In the genomic region with DNA sequence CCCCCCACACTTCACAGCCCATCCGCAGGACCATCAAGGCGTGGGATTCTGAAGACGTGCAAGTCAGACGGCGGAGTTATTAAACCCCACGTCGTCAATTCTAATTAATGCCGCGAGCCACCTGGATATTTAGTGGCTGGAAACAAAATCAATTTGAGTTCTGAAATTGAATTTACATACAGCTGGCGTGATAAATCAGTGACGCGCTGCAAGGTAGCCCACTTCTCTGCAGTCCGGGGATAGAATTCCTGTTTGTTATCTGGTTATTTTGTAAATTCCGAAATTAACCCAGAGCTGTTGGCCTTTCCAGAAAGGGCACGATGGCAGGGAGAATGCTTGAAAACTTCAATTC, we compare ENCODE assay signal across 9 mouse cellular contexts.
DNase-seq lines count a peak whose midpoint lies in the region; ATAC-seq and TF ChIP-seq lines count a peak whose summit lies in the region.
"Had no signal": no experiment of that assay in that cellular context is flagged by ENCODE, and none has a peak within 500 bp of the region (broad histone marks: within the 10 kb centered on the region; RNA-seq: fewer than 3 reads in every experiment).

No protein-coding gene starts in this region.

- H3K4me1 ChIP-seq in heart, embryonic 16.5 days (ENCODE audit: control insufficient read depth, insufficient read depth, low read length) = peaks cover 8% of the 10 kb centered on the region
- peaks cover 36% of the 10 kb centered on the region for H3K4me1 ChIP-seq in embryonic facial prominence, embryonic 10.5 days
- peaks cover 11% of the 10 kb centered on the region; the same call in 1 of the 2 replicates for H3K4me1 ChIP-seq in hindbrain, embryonic 11.5 days (replicated peaks; ENCODE audit: control insufficient read depth, insufficient read depth, low read length)
- H3K4me1 ChIP-seq in midbrain, embryonic 11.5 days (ENCODE audit: control insufficient read depth, insufficient read depth, low read length) = peaks cover 23% of the 10 kb centered on the region
- H3K4me1 ChIP-seq in thymus, adult 2 months (replicated peaks; ENCODE audit: control insufficient read depth, insufficient read depth, low read length) = 0 out of 2 replicates have a peak, but pooled peaks cover 4% of the 10 kb centered on the region

- 13% methylated on average over 15 of the region's 15 CpGs for WGBS in heart, embryonic 16.5 days
- WGBS in embryonic facial prominence, embryonic 10.5 days = 9% methylated on average over 15 of the region's 15 CpGs
- 9% methylated on average over 15 of the region's 15 CpGs for WGBS in hindbrain, embryonic 11.5 days
- WGBS in midbrain, embryonic 11.5 days = 4% methylated on average over 15 of the region's 15 CpGs
- WGBS in thymus, adult 2 months = 62% methylated on average over 15 of the region's 15 CpGs

- H3K27me3 ChIP-seq in heart, embryonic 16.5 days (ENCODE audit: control insufficient read depth, insufficient read depth, low read length) = peaks cover 9% of the 10 kb centered on the region; the same call in 1 of the 2 replicates
- H3K27me3 ChIP-seq in embryonic facial prominence, embryonic 10.5 days (replicated peaks; ENCODE audit: low read depth, poor library complexity, severe bottlenecking) = peaks cover 43% of the 10 kb centered on the region
- no peaks in the 10 kb centered on the region for H3K27me3 ChIP-seq in hindbrain, embryonic 11.5 days (ENCODE audit: control insufficient read depth, insufficient read depth, low read length)
- H3K27me3 ChIP-seq in midbrain, embryonic 11.5 days (ENCODE audit: control insufficient read depth, insufficient read depth, low read length) = no peaks in the 10 kb centered on the region
- no peaks in the 10 kb centered on the region for H3K27me3 ChIP-seq in thymus, adult 2 months (ENCODE audit: control insufficient read depth, insufficient read depth, low read length)

- TF ChIP-seq CTCF in thymus, adult 2 months (IDR thresholded peaks at IDR 0.05; ENCODE audit: borderline replicate concordance, control insufficient read depth, extremely low read depth, insufficient read depth, low read length, poor library complexity) = no peak

- no peak for ATAC-seq in heart, embryonic 16.5 days (replicated peaks; ENCODE audit: extremely low read depth, insufficient read depth, low FRiP score)
- ATAC-seq in hindbrain, embryonic 11.5 days (ENCODE audit: low FRiP score) = peak; percentile 0; the same call in 1 of the 2 replicates
- ATAC-seq in midbrain, embryonic 11.5 days (ENCODE audit: low FRiP score) = no peak; the same call in 1 of the 2 replicates

- no peak overlapping the region for H3K4me3 ChIP-seq in heart, embryonic 16.5 days (ENCODE audit: low read length)
- peak overlapping the region; percentile 57 for H3K4me3 ChIP-seq in embryonic facial prominence, embryonic 10.5 days
- H3K4me3 ChIP-seq in hindbrain, embryonic 11.5 days (ENCODE audit: low read depth, low read length) = peak overlapping the region; percentile 21
- peak overlapping the region; percentile 29 for H3K4me3 ChIP-seq in midbrain, embryonic 11.5 days (ENCODE audit: low read depth, low read length)
- H3K4me3 ChIP-seq in thymus, adult 2 months (ENCODE audit: control insufficient read depth, insufficient read depth, low read length) = no peak overlapping the region
- H3K4me3 ChIP-seq: myocyte had no signal

- H3K9ac ChIP-seq in heart, embryonic 16.5 days (ENCODE audit: low read length) = no peak overlapping the region
- H3K9ac ChIP-seq in hindbrain, embryonic 11.5 days (ENCODE audit: low read depth, low read length) = peak overlapping the region; percentile 38
- peak overlapping the region; percentile 52 for H3K9ac ChIP-seq in midbrain, embryonic 11.5 days (ENCODE audit: low read length)

- no peaks in the 10 kb centered on the region for H3K36me3 ChIP-seq in heart, embryonic 16.5 days (ENCODE audit: control insufficient read depth, insufficient read depth)
- no peaks in the 10 kb centered on the region for H3K36me3 ChIP-seq in embryonic facial prominence, embryonic 10.5 days (replicated peaks)
- H3K36me3 ChIP-seq in hindbrain, embryonic 11.5 days (ENCODE audit: control insufficient read depth, insufficient read depth, low read length) = no peaks in the 10 kb centered on the region
- H3K36me3 ChIP-seq in midbrain, embryonic 11.5 days (ENCODE audit: control insufficient read depth, insufficient read depth, low read length) = no peaks in the 10 kb centered on the region
- H3K36me3 ChIP-seq in thymus, adult 2 months (ENCODE audit: control insufficient read depth, insufficient read depth, low read length) = no peaks in the 10 kb centered on the region

- H3K4me2 ChIP-seq in heart, embryonic 16.5 days (ENCODE audit: low read depth, low read length) = peak overlapping the region; percentile 59
- H3K4me2 ChIP-seq in hindbrain, embryonic 11.5 days (replicated peaks; ENCODE audit: low read depth, low read length) = peak overlapping the region; percentile 55
- peak overlapping the region; percentile 65 for H3K4me2 ChIP-seq in midbrain, embryonic 11.5 days

- DNase-seq in heart, adult 9 months (ENCODE audit: low spot score in 2 of 2) = no peak
- no peak for DNase-seq in embryonic facial prominence, embryonic 10.5 days (ENCODE audit: low spot score)
- no peak for DNase-seq in hindbrain, embryonic 11.5 days (ENCODE audit: low spot score)
- DNase-seq in midbrain, embryonic 11.5 days (ENCODE audit: low spot score, missing footprints) = no peak
- DNase-seq in embryo, embryonic 10.5 days (ENCODE audit: low spot score) = no peak
- no peak for DNase-seq in thymus, adult 2 months
- no peak for DNase-seq in left cerebral cortex, adult 9 months (ENCODE audit: low spot score in 2 of 2)

- no peaks in the 10 kb centered on the region for H3K9me3 ChIP-seq in heart, embryonic 16.5 days (replicated peaks; ENCODE audit: control insufficient read depth, low read length)
- H3K9me3 ChIP-seq in embryonic facial prominence, embryonic 10.5 days = no peaks in the 10 kb centered on the region
- no peaks in the 10 kb centered on the region for H3K9me3 ChIP-seq in hindbrain, embryonic 11.5 days (ENCODE audit: control insufficient read depth, low read length)
- no peaks in the 10 kb centered on the region for H3K9me3 ChIP-seq in midbrain, embryonic 11.5 days (ENCODE audit: control insufficient read depth, low read length)

- no peak overlapping the region for H3K27ac ChIP-seq in heart, embryonic 16.5 days (ENCODE audit: low read length)
- peak overlapping the region; percentile 36; the same call in 1 of the 2 replicates for H3K27ac ChIP-seq in embryonic facial prominence, embryonic 10.5 days (replicated peaks)
- peak overlapping the region; percentile 84 for H3K27ac ChIP-seq in hindbrain, embryonic 11.5 days (ENCODE audit: low read depth, low read length)
- peak overlapping the region; percentile 67 for H3K27ac ChIP-seq in midbrain, embryonic 11.5 days (ENCODE audit: low read depth, low read length)
- H3K27ac ChIP-seq in thymus, adult 2 months (ENCODE audit: control insufficient read depth, insufficient read depth, low read length) = no peak overlapping the region

- no peak for TF ChIP-seq POLR2A in thymus, adult 2 months (IDR thresholded peaks at IDR 0.05; ENCODE audit: control insufficient read depth, extremely low read depth, insufficient read depth, low read length, poor library complexity)

Comparison
In these comparisons a context has a peak if more than half of its experiments do, and no peak if none do; other contexts are left out.
1. H3K27ac ChIP-seq: peak in embryonic facial prominence, embryonic 10.5 days (single experiment), hindbrain, embryonic 11.5 days (single experiment) and midbrain, embryonic 11.5 days (single experiment); none in heart, embryonic 16.5 days (single experiment) and thymus, adult 2 months (single experiment).
2. H3K4me3 ChIP-seq: peak in embryonic facial prominence, embryonic 10.5 days (single experiment), hindbrain, embryonic 11.5 days (single experiment) and midbrain, embryonic 11.5 days (single experiment); none in heart, embryonic 16.5 days (single experiment) and thymus, adult 2 months (single experiment).
3. Peak in every context shown above with its lines, with median percentiles within 50 percentile points of each other: H3K4me2 ChIP-seq.